Mouse (Mus musculus) heart, postnatal 0 days (tissue): ENCODE data around the gene Arid2.

ENCODE experiments used
- CTCF ChIP-seq: IDR thresholded peaks from 2 replicates; pipeline ENCODE4 v1.5.1; 2016; ENCODE audit warnings: antibody characterized with exemption, control low read depth, low read depth
- EP300 ChIP-seq: IDR thresholded peaks from 2 replicates; pipeline ENCODE4 v1.6.1; 2016; ENCODE audit warnings: antibody characterized with exemption, low read depth

GRCm38 (mm10) chr15:96366176-96366963, 79.1 kb downstream of the Arid2 start:
- TF ChIP-seq CTCF (no peak), EP300 (no peak)
